Mouse (Mus musculus) embryo, embryonic 9.5 days (tissue): Measurements from ENCODE around the gene 4931409K22Rik.

Experiments used
- DNase-seq: peaks from one replicate; pipeline ENCODE4 v3.0.0-alpha.2; 2017; ENCODE audit errors: extremely low spot score

The 4931409K22Rik gene

DNA sequence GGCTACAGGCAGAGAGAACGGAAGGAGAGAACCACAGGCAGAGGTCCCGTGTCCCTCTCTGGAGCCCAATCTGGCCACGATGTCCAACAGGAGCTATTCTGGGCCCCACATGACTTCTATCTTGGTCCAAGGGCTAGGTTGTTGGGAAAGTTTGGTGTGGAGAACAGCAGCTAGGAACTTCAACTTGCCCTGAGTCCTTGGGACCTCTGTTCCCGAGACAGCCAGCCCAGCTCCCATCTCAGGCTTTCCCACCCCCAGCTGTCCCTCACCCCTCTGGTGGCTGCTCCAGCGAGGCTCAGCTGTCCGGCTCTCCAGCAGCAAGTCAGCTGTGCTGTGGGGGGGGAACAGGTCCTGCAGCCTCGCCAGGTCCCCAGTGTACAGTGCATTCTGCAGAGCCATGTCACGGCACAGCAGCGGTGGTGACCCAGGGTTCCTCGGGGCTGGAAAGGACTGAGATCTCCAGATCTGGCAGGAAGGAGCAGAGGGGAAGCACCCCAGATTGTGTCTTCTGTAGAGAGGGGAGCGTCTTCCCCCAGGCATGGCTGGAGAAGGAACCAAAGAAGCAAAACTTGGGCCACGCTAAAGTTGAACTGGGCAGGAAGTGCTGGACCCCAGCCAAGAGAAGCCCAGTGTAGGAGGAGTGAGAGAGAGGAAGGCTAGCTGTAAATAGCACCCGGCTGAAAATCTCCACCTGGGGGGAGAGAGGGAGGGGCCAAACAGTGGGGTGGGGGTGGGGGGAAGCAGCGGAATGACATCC lies 16.0 kb downstream of the 4931409K22Rik start, which contains the start of gene Asb10:
TSS of gene Asb10 (minus strand) at position 592 of the 757 bp plus-strand sequence.
- no peak for DNase-seq

DNA sequence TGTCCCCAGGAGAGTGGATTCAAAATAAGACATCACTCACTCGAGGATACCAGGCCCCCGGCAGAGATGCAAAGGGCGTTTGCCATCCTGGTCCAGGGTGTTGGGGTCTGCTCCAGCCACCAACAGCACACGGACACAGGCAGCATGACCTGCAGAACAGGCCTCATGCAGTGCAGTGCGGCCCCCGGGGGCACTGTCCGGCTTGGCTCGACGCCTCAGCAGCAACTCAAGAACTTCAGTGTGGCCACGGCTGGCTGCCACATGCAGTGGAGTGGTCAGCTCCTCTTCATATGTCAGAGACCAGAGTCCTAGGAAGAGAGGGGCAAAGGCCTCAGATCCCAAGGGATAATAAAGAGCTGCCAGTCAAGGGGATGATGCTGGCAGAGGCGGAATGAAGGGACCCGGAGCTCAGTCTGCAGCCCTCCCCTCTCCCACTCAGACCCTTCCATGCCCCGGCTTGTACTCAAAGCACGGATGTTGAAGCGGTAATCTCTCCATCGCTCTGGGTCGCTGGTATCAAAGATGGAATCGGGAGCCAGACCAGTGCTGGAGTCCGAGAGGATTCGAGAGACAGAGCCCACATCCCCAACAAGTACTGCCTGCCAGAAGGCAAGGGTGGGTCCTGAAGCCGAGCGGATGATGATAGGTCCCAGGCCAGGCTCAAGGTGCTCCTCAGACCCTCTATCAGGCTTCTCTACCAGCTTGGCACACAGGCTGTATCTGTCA lies 16.9 kb downstream of the 4931409K22Rik start:
- DNase-seq = no peak

DNA sequence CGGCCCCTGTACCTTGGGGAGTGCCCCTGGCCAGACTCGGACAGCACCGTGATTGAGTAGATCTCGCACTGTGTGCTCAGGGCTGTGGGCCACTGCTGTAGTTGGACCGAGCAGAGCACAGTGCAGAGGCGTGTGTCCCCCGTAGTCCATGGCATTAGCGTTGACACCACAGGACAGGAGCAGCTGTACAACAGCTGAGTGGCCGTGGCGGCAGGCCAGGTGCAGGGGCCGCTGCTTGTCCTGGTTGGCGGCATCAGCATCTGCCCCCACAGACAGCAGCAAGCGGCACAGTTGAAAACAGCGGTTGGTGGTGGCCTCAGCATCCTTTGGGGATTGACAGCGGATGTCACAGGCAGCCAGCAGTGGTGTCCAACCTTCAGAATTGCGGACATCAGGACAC lies 19.0 kb downstream of the 4931409K22Rik start:
- no peak for DNase-seq

DNA sequence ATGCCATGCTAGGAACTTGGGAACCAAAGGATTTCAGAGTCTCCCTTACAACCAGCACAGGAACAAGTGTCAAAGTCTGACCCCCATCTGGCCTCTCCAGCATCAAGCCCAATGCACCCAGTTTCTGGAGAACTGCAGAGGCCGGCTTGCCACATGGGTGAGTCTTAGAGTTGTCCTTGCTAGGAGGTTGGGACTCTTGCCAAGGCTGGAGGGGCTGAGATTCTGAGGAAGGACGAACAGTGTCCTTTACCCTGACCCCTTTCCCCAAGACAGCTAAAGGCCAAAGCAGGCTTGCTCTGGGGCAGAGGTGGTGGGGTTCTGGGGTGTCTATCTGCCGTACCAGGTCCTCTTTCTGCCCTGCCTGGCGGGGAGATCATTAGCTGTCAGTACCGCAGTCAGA lies 20.1 kb downstream of the 4931409K22Rik start:
- DNase-seq = no peak

DNA sequence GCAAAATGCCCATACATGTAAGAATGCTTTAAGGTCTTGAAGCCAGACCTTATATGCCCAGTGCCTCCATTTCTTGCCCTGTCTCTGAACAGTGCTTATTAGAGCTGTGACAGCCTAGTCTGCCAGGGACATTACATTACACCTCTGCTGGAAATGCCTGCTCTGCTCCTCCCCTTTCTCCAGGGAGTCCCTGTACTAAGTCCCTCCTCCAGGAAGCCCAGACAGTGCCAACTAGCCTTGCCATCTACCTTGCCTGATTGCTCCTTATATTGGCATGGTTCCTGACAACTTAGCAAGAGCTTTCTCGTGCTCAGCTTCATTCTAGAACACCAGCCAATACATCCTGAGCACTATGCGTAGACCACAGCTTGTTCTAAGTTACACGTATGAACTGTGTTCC lies 20.9 kb downstream of the 4931409K22Rik start:
- no peak for DNase-seq

DNA sequence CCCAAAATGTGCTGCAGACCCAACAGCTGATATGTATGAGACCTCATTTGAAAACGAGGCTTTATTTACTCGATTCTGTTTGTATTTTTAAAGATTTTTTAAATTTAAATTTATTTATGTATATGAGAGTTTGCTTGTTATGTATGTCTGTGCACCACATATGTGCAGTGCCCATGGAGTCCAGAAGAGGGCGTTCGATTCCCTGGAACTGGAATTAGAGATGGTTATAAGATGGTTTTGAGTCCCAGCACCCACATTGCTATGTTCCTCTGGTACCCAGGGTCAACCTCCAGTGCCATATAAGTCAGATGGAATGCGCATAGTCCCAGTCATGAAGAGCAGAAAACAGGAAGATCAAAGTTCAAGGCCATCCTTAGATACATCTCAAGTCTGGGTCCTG lies 22.3 kb downstream of the 4931409K22Rik start:
- DNase-seq = no peak

DNA sequence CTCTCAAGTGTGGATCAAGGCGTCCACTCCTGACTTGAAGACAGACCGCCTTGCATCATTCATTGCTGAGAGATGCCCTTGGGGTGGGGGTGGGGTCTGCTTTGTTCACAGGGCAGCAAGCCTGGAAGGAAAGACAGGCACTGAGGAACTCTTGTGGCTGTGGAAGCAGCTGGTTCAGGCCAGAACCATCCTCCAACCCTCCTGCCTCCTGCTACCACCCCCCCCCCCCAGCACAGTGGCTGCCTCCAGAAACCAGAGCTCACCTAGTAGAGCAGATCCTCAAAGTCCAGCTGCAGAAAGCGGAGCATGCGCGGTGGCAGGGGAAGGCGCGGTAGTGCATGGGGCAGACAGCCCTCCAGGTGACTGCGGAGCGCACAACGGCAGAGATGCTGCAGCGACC lies 23.2 kb downstream of the 4931409K22Rik start:
- DNase-seq = no peak

DNA sequence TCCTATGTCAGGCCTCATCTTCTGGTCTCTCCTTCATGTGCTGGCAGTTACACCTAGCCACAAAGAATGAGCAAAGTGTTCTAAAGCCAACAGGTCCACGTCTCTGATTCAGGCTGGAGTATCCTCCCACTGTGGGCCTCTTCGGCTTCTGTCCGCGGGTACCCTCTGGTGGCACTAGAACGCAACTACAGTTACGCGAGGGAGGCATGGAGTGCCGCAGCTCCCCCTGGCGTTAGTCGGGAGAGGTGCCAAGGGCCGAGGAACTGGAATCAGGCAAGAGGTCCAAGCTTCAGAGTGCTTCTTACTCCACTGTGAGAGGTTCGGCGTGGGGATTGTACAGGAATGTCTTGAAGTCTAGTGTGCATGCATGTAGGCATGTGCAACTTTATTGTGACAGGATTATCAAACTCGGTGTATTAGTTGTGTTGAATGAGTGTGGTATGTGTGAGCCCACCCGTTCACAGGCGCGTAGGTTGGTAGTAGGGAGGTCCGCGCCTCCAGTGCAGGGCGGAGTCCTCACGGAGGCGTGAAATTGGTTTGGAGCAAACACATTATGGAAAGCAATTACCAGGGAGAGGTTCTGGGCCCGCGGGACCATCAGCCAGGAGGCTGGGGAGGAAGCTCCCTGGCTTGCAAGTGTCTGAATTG lies 26.4 kb downstream of the 4931409K22Rik start:
- peak; percentile 93 for DNase-seq

DNA sequence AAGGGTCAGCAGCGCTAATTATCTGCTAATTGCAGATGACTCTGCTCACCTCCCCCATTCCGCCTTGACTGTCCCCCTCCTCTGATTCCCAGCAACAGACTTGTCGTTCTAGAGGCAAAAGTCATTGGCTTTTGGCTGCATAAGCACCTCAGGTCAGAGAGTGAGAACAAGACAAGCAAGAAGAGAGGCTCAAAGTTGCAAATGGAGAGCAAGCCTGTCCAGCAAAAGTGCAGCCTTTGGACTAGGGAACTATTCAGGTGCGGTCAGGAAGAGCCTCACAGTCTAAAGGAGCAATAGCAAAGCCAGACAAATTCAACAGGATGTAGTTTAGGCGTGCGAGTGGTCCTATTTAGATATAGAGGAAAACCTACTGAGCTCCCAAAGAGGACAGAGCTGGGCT lies 28.8 kb downstream of the 4931409K22Rik start:
- DNase-seq = no peak

DNA sequence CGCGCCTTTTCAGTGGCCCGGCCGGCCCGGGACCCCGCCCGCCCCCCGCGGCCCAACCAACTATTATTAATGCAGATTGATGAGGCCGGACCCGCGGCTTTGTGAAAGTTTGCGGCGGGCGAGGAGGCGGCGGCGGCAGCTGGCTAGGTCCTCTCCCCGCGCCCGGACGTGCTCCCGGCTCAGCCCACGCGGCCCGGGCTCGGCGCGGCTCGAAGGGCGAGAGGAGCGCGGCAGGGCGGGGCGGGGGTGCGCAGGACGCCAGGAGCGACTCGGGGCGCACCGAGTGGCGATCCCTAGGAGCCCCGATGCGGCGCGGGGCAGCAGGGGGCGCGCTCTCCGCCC lies 29.7 kb downstream of the 4931409K22Rik start, which contains the start of gene Gbx1:
TSS of gene Gbx1 (minus strand) at position 314 of the 342 bp plus-strand sequence.
- peak; percentile 74 for DNase-seq

DNA sequence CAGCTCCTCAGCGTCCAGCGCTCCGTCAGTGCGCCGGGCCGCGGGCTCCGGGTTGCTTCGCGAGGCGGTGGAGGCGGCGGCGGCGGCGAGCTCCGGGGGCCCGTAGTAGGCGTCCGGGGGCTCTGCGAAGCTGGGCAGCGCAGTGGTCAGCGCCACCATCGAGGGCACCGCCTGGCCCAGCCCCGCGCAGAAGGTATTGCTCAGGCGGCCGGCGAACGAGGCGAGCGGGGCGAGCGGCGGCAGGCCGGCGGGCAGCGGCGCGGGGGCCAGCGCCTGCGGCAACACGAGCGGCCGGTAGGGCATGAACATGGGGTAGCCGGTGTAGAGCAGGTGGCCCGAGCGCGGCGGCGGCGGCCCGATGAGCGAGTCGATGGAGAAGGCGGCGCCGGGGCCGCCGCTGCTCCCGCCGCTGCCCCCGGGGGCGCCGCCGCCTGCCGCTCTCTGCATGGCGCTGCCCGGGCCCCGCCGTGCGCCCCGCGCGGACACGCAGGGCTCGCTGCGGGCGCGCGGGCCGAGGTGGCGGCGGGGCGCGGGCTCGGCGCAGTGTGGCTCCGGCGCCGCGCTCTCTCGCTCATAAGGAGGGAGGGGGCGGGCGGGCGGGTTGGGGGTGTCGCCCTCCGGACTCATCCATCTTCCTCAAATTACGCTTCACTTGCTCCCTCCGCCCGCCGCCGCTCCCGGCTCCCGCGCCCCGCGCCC lies 30.3 kb downstream of the 4931409K22Rik start:
- DNase-seq = no peak

DNA sequence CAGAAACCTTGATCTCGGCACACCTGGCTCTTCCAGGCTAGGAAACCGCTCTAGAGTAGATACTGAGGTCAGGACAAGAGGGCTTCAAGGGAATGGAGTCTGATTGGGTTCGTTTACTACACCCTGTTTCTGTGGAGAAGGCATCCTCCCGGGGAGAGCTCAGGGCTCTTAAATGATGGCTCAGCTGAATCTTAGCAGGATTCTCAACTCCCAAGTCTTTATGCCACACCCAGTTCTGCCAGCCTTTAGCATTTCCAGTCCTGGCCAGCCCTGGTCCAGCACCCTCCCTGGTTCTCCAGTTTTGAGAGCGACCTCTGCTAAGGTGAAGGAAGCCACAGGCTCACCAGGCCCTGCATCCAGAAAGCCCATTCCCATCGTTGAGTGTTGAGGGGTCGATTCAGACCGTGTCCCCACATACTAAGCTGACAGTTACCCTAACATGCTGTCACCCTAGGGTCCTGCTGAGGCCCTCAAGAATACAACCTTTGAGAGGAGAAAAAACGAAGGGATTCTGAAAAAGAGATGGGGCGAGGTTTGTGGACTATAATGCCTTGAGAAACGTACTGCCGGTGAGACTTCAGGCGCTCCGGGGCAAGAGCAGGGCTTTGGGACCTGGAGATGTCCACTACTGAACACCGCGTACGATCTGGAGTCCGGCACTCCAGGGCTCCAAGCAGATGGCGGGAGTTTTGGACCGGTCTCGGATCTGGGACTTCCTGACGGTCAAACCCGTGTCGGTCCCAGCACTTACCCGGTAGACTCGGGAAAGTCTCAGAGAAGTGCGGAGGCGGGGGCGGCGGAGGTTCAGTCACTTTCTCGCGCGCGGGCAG lies 31.0 kb downstream of the 4931409K22Rik start:
- no peak for DNase-seq

DNA sequence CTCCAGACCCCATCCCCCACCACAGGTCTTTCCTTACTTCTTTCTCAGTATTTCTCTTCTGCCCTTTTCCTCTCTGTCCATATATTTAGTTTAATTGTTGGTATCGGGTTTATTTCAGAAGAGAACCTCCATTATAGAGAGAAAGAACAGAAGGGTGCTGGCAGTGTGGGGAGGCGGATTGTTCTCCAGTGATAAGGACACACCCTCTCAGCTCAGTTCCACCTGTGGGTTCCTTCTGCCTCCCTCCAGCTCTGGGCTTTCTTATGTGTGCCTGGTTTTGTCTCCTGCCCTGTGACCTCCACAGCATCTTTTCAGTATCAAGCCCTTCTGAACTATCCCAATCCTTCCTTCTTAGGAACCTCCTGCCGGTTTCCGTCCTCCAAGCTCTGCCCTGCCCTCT lies 32.1 kb downstream of the 4931409K22Rik start:
- no peak for DNase-seq

DNA sequence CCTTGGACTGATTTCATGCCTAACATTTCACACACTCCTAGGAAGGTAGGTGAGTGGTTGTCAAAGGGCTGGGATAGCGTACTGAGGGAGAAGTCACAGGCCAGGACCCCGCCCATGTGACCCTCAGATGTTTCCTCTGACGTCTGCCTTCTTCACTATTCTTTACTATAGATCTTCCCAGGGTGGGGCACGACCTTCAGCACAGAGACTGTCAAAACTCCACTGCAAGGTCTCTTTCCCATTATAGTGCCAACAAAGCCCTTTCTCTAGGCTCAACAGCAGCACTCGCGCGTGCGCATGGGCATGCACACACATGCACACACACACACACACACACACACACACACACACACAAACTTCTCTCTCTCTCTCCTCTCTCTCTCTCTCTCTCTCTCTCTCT lies 32.8 kb downstream of the 4931409K22Rik start:
- DNase-seq = no peak

DNA sequence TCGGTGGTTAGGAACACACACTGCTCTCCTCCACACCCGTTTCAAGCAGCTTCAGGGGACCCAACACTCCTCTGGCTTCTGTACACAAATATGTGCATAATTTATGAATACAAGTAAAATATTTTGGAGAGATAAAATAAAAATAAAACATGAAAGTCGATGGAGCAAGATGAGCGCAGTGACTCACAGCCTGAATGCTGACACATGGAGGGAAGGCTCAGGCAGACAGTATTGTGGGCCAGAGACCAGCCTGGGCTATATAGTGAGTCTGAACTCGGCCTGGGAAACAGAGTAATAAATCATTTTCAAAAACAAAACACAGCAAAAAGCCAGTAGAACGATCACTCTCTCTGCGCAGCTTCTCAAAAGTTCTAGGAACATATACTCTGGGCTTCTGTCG lies 35.2 kb downstream of the 4931409K22Rik start:
- no peak for DNase-seq

DNA sequence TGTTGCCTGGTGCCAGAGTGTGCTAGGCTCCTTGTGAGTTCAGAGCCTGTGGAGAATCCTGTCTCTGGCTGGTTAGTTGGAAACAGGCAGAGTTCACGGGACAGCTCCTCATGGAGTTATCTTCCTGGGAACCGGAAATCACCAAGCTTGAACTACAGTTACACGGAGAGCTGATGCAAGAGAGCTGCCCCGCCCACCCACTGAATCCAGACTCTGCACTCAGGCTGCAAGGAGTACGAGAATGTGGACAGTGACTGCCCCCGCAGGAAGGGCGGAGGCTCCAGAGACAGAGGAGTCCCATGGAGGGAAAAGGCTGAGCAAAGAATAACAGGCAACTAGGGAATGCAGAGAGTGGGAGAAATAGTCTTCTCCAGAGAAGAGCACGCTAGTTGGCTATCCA lies 44.3 kb downstream of the 4931409K22Rik start:
- DNase-seq = no peak

DNA sequence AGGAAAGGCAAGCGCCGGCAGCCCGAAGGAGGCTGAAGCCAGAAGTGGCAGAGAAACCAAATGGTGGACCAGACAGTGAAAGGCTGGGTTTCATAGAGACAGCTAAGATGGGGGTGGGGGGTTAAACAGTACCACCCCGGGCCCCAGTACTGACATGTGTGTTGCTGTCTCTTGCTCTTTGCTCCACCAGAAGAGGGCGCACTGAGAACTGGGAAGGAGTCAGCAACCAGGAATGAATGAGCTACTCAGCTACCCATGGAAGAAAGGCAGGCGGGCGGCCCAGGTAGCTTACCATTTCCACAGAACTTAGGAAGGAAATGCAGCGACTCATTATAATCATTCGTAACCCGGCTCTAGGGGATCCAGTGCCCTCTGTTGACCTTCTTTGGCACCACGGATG lies 46.0 kb downstream of the 4931409K22Rik start:
- peak; percentile 31 for DNase-seq

DNA sequence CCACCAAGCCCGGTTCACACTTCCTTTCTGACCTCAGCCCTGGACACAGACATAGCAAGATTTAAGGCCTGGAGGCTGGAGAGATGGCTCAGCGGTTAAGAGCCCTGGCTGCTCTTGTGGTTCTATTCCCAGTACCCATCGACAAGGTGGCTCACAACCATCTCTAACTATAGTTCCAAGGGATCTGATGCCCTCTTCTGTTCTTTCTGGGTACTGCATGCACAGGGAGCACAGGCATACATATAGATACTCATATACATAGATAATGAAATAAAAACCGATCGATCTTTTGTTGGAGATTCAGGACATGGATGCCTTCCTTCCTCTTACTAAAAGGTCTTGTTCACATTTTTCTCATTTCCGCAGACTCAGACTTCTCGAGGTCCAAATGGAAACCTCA lies 48.2 kb downstream of the 4931409K22Rik start:
- no peak for DNase-seq

DNA sequence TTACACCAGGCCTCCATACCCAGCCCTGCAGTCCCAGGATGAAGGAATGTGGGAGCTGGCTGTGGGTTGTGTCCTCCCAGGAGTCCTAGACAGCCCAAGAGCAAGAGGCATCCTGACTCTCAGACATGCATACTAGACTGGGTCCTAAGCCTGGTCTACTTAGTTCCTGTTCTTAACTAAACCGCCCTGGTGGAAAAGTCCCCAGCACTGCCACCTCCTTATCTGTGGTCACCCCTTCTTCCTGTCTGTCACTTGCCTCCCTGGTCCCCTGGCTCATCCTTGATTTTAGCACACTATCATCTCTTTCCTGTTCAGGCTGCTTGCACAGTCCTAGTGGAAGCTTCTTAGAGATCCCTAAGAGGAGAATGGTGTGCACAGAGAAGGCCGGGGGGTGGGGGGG lies 51.1 kb downstream of the 4931409K22Rik start:
- DNase-seq = no peak

DNA sequence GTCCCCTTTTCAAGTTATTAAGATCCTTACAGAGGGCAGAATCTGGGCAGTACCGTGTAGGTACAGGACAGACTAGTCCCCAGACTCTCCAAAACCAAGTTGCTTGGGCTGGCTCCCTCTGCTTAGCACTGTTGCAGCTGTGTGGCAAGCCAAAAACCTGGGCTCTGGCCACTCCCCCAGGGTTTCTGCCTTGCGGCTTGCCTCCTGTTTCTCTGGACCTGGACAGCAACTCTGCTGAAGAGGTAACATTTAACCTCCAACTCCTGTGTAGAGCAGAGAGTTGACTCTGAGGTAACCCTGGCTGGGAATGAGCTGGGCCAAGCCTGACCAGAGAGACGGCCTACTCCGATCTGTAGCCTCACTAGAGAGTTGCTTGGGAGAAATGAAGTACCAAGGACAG lies 53.8 kb downstream of the 4931409K22Rik start:
- DNase-seq = no peak

DNA sequence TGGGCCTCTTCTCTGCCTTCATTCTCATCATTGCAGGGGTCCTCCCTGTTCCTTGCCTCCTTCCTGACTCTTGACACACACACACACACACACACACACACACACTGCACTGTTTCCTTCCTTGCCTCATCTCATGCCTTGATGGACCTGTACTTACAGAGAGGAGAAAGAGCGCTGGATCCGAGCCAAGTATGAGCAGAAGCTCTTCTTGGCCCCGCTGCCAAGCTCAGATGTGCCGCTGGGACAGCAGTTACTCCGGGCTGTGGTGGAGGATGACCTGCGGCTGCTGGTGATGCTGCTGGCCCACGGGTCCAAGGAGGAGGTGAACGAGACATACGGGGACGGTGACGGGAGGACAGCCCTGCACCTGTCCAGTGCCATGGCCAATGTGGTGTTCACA lies 55.8 kb downstream of the 4931409K22Rik start:
- no peak for DNase-seq
